Mouse (Mus musculus) neural tube, embryonic 13.5 days (tissue): ENCODE results near the gene AF067061. TPM values are rescaled to one million over a fixed set of nuclear protein-coding genes. Genes with fewer than 3 reads are reported as not detected.

Experiments used
- ATAC-seq: fragments of 200-750 bp; cut with Nextera tagmentation; 2 replicates; pipeline ENCODE4 v1.8.0; 2017; ENCODE audit warnings: low read depth, mild to moderate bottlenecking, moderate TSS enrichment, moderate library complexity
- H3K27ac ChIP-seq: fragments of 300-500 bp; sonication (generic); replicated peaks from 2 replicates; pipeline ENCODE4 v1.5.1; 2015; ENCODE audit warnings: moderate library complexity, mild to moderate bottlenecking, inconsistent platforms
- H3K27me3 ChIP-seq: fragments of 300-500 bp; sonication (generic); 2 replicates; pipeline ENCODE4 v1.6.1; 2015; ENCODE audit warnings: mild to moderate bottlenecking, inconsistent platforms
- H3K36me3 ChIP-seq: fragments of 300-500 bp; sonication (generic); 2 replicates; pipeline ENCODE4 v1.6.1; 2015; ENCODE audit warnings: mild to moderate bottlenecking, inconsistent platforms
- H3K4me1 ChIP-seq: fragments of 300-500 bp; sonication (generic); replicated peaks from 2 replicates; pipeline ENCODE4 v1.6.1; 2015; ENCODE audit warnings: inconsistent platforms
- H3K4me2 ChIP-seq: fragments of 300-500 bp; sonication (generic); 2 replicates; pipeline ENCODE4 v1.6.1; 2015; ENCODE audit warnings: inconsistent platforms, mild to moderate bottlenecking, moderate library complexity
- H3K4me3 ChIP-seq: fragments of 300-500 bp; sonication (generic); 2 replicates; pipeline ENCODE4 v1.5.1; 2015; ENCODE audit warnings: mild to moderate bottlenecking, inconsistent platforms
- H3K9ac ChIP-seq: fragments of 300-500 bp; sonication (generic); 2 replicates; pipeline ENCODE4 v1.6.1; 2015; ENCODE audit warnings: moderate library complexity, mild to moderate bottlenecking, inconsistent platforms
- H3K9me3 ChIP-seq: fragments of 300-500 bp; sonication (generic); 2 replicates; pipeline ENCODE4 v1.6.1; 2016; ENCODE audit warnings: inconsistent platforms
- WGBS: fragments of 180-500 bp; shearing (Covaris S2); methylation state at CpG from one replicate; pipeline ENCODE4 v1.1.7; 2015; 5-methylcytosine and 5-hydroxymethylcytosine counted together
- polyA plus RNA-seq: library from polyadenylated mRNA; unstranded; fragments of >200 nt; fragmentation: Nextera tagmentation; extraction: Ambion mirVana; gene quantifications from 2 replicates; pipeline ENCODE4 v1.2.1, GENCODE M21; 2015

Gene AF067061
- polyA plus RNA-seq, 1 experiment from 2014 or later, result not detected

GRCm38 (mm10) chr13:120299324-120299894, 36.5 kb downstream of the AF067061 start:
- Histone ChIP-seq H3K36me3 (no peaks in the 10 kb centered on the region), H3K4me1 (no peaks in the 10 kb centered on the region), H3K9me3 (no peaks in the 10 kb centered on the region), H3K4me2 (no peak overlapping the region), H3K4me3 (no peak overlapping the region), H3K27me3 (no peaks in the 10 kb centered on the region), H3K27ac (no peak overlapping the region), H3K9ac (no peak overlapping the region)
- WGBS, result 57% methylated on average over 1 of the region's 1 CpGs
- no peak for ATAC-seq

- H3K27me3 ChIP-seq, result no peaks in the 10 kb centered on the region
- WGBS, result 63% methylated on average over 2 of the region's 2 CpGs
- no peak for ATAC-seq
Measured at GRCm38 (mm10) chr13:120299991-120300442, 37.1 kb downstream of the AF067061 start, which contains the start of gene BC147527. Gene BC147527, plus strand, starts transcription at chr13:120300392.

GRCm38 (mm10) chr13:120300853-120301252, 37.9 kb downstream of the AF067061 start:
- 81% methylated on average over 4 of the region's 4 CpGs for WGBS
- no peaks in the 10 kb centered on the region for H3K9me3 ChIP-seq

More at GRCm38 (mm10) chr13:120299991-120300442, 37.1 kb downstream of the AF067061 start, which contains the start of gene BC147527:
- Histone ChIP-seq H3K4me2 (no peak within 1 kb of the TSS), H3K9ac (no peak within 1 kb of the TSS), H3K4me3 (no peak within 1 kb of the TSS), H3K9me3 (no peaks in the 10 kb centered on the region), H3K4me1 (no peaks in the 10 kb centered on the region), H3K27ac (no peak within 1 kb of the TSS), H3K36me3 (no peaks in the 10 kb centered on the region)

GRCm38 (mm10) chr13:120310749-120311148, 47.8 kb downstream of the AF067061 start:
- Histone ChIP-seq H3K4me2 (no peak overlapping the region), H3K27ac (no peak overlapping the region), H3K9me3 (no peaks in the 10 kb centered on the region), H3K4me3 (no peak overlapping the region), H3K36me3 (no peaks in the 10 kb centered on the region), H3K27me3 (no peaks in the 10 kb centered on the region), H3K9ac (no peak overlapping the region), H3K4me1 (no peaks in the 10 kb centered on the region)
- WGBS, result 81% methylated on average over 4 of the region's 4 CpGs
- no peak for ATAC-seq

More at GRCm38 (mm10) chr13:120300853-120301252, 37.9 kb downstream of the AF067061 start:
- Histone ChIP-seq H3K27me3 (no peaks in the 10 kb centered on the region), H3K4me3 (no peak overlapping the region), H3K9ac (no peak overlapping the region), H3K4me1 (no peaks in the 10 kb centered on the region), H3K4me2 (no peak overlapping the region), H3K36me3 (no peaks in the 10 kb centered on the region), H3K27ac (no peak overlapping the region)
- ATAC-seq, result no peak

- no peak overlapping the region for H3K4me2 ChIP-seq
- no peaks in the 10 kb centered on the region for H3K4me1 ChIP-seq
- H3K36me3 ChIP-seq, result no peaks in the 10 kb centered on the region
- 42% methylated on average over 14 of the region's 14 CpGs for WGBS
- H3K9me3 ChIP-seq, result no peaks in the 10 kb centered on the region
- no peak overlapping the region for H3K9ac ChIP-seq
- H3K27me3 ChIP-seq, result no peaks in the 10 kb centered on the region
- H3K4me3 ChIP-seq, result no peak overlapping the region
- no peak for ATAC-seq
- H3K27ac ChIP-seq, result no peak overlapping the region
Measured at GRCm38 (mm10) chr13:120313584-120313983, 50.7 kb downstream of the AF067061 start.

Other genes starting within 250 kb of the AF067061 start
- gene Gm36079, start 236.1 kb upstream of the AF067061 start, polyA plus RNA-seq, result not detected in 2 replicates
- 0.10 TPM in 1 of 2 replicates, not detected in the other for gene Gm21188, start 210.9 kb upstream of the AF067061 start, polyA plus RNA-seq
- gene Gm20767, start 122.9 kb upstream of the AF067061 start, polyA plus RNA-seq, result not detected in 2 replicates
- gene Gm21818, start 90.7 kb upstream of the AF067061 start, polyA plus RNA-seq, result not detected in 2 replicates
- gene Gm21762, start 47.2 kb upstream of the AF067061 start, polyA plus RNA-seq, result not detected in 2 replicates
- gene Gm21731, start 24.0 kb upstream of the AF067061 start, polyA plus RNA-seq, result not detected in 2 replicates
- gene BC147527, start 37.3 kb downstream of the AF067061 start, polyA plus RNA-seq, result 0.43 TPM in 1 of 2 replicates, not detected in the other
- gene Tcstv3, start 53.8 kb downstream of the AF067061 start, polyA plus RNA-seq, result not detected in 2 replicates